8 mouse cellular contexts compared by ENCODE assay signal in the genomic region with DNA sequence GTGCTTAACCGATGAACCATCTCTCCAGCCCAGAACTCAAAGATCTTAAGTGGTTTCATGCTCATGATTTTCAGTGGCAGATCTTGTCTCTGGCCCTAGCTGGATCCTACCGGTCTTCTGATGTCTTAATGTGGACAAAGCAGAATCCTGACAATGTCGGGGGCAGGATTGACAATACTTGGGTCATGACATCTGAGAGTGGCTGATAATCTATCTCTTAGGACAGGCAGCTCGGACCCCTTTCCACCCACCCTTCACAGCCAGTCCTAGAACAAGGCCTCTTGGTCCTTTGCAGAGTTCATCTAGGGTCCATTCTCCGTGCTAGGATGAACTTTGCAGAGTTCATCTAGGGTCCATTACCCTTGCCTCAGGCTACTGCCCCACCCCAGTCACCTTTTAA. TPM values are rescaled to one million over a fixed set of nuclear protein-coding genes. Genes with fewer than 3 reads are reported as not detected.
A peak's percentile ranks its signal among the peaks of the same experiment; 100 is the strongest.
DNase-seq lines count a peak whose midpoint lies in the region; ATAC-seq and TF ChIP-seq lines count a peak whose summit lies in the region.

No protein-coding gene starts in this region.

- no peaks in the 10 kb centered on the region for H3K36me3 ChIP-seq in hindbrain, embryonic 10.5 days
- no peaks in the 10 kb centered on the region for H3K36me3 ChIP-seq in hindbrain, embryonic 11.5 days (ENCODE audit: control insufficient read depth, insufficient read depth, low read length)
- no peaks in the 10 kb centered on the region for H3K36me3 ChIP-seq in embryonic facial prominence, embryonic 15.5 days
- no peaks in the 10 kb centered on the region for H3K36me3 ChIP-seq in limb, embryonic 11.5 days (ENCODE audit: control insufficient read depth, insufficient read depth, low read length)
- H3K36me3 ChIP-seq in midbrain, postnatal 0 days (ENCODE audit: insufficient read depth, low read length) = no peaks in the 10 kb centered on the region

- no peak overlapping the region for H3K4me2 ChIP-seq in hindbrain, embryonic 11.5 days (replicated peaks; ENCODE audit: low read depth, low read length)
- H3K4me2 ChIP-seq in embryonic facial prominence, embryonic 15.5 days (replicated peaks) = peak overlapping the region; percentile 95
- peak overlapping the region; percentile 75; the same call in 1 of the 2 replicates for H3K4me2 ChIP-seq in limb, embryonic 11.5 days (ENCODE audit: low read depth, severe bottlenecking)
- peak overlapping the region; percentile 73 for H3K4me2 ChIP-seq in midbrain, postnatal 0 days (ENCODE audit: low read depth, low read length, poor library complexity, severe bottlenecking)

- WGBS in hindbrain, embryonic 10.5 days = 52% methylated on average over 5 of the region's 5 CpGs
- 43% methylated on average over 5 of the region's 5 CpGs for WGBS in hindbrain, embryonic 11.5 days
- WGBS in embryonic facial prominence, embryonic 15.5 days = 49% methylated on average over 5 of the region's 5 CpGs
- WGBS in limb, embryonic 11.5 days = 65% methylated on average over 5 of the region's 5 CpGs
- 65% methylated on average over 5 of the region's 5 CpGs for WGBS in midbrain, postnatal 0 days

- ATAC-seq in hindbrain, embryonic 11.5 days (ENCODE audit: low FRiP score) = no peak
- no peak for ATAC-seq in embryonic facial prominence, embryonic 15.5 days (ENCODE audit: insufficient number of reproducible peaks, low FRiP score, low TSS enrichment, low read depth)
- no peak for ATAC-seq in limb, embryonic 11.5 days (ENCODE audit: insufficient number of reproducible peaks, low FRiP score, low TSS enrichment, low read depth)
- no peak for ATAC-seq in midbrain, postnatal 0 days (ENCODE audit: low FRiP score)

- H3K27me3 ChIP-seq in hindbrain, embryonic 10.5 days (ENCODE audit: insufficient read depth, poor library complexity, severe bottlenecking) = peaks cover 19% of the 10 kb centered on the region; the same call in 1 of the 2 replicates
- no peaks in the 10 kb centered on the region for H3K27me3 ChIP-seq in hindbrain, embryonic 11.5 days (ENCODE audit: control insufficient read depth, insufficient read depth, low read length)
- H3K27me3 ChIP-seq in embryonic facial prominence, embryonic 15.5 days = no peaks in the 10 kb centered on the region
- H3K27me3 ChIP-seq in limb, embryonic 11.5 days (ENCODE audit: control insufficient read depth, insufficient read depth, low read length) = no peaks in the 10 kb centered on the region
- H3K27me3 ChIP-seq in midbrain, postnatal 0 days (ENCODE audit: insufficient read depth, low read length) = no peaks in the 10 kb centered on the region

- no peak overlapping the region for H3K9ac ChIP-seq in hindbrain, embryonic 11.5 days (ENCODE audit: low read depth, low read length)
- no peak overlapping the region for H3K9ac ChIP-seq in embryonic facial prominence, embryonic 15.5 days
- H3K9ac ChIP-seq in limb, embryonic 11.5 days (ENCODE audit: low read length) = no peak overlapping the region; the same call in 1 of the 2 replicates
- H3K9ac ChIP-seq in midbrain, postnatal 0 days (replicated peaks; ENCODE audit: low read length, poor library complexity, severe bottlenecking) = peak overlapping the region; percentile 90; the same call in 1 of the 2 replicates

- TF ChIP-seq CTCF in midbrain, postnatal 0 days (IDR thresholded peaks at IDR 0.05) = no peak

- no peak overlapping the region for H3K27ac ChIP-seq in hindbrain, embryonic 10.5 days
- H3K27ac ChIP-seq in hindbrain, embryonic 11.5 days (ENCODE audit: low read depth, low read length) = no peak overlapping the region
- H3K27ac ChIP-seq in embryonic facial prominence, embryonic 15.5 days (replicated peaks) = no peak overlapping the region
- H3K27ac ChIP-seq in limb, embryonic 11.5 days (replicated peaks; ENCODE audit: low read depth, low read length) = no peak overlapping the region
- no peak overlapping the region for H3K27ac ChIP-seq in midbrain, postnatal 0 days (ENCODE audit: low read depth, low read length)

- H3K4me3 ChIP-seq in hindbrain, embryonic 10.5 days = peak overlapping the region; percentile 91
- no peak overlapping the region for H3K4me3 ChIP-seq in hindbrain, embryonic 11.5 days (ENCODE audit: low read depth, low read length)
- H3K4me3 ChIP-seq in embryonic facial prominence, embryonic 15.5 days (replicated peaks) = peak overlapping the region; percentile 94
- no peak overlapping the region for H3K4me3 ChIP-seq in limb, embryonic 11.5 days (ENCODE audit: low read depth, low read length)
- H3K4me3 ChIP-seq in midbrain, postnatal 0 days (ENCODE audit: low read depth, low read length) = peak overlapping the region; percentile 90

- H3K9me3 ChIP-seq in hindbrain, embryonic 10.5 days = no peaks in the 10 kb centered on the region
- H3K9me3 ChIP-seq in hindbrain, embryonic 11.5 days (ENCODE audit: control insufficient read depth, low read length) = no peaks in the 10 kb centered on the region
- H3K9me3 ChIP-seq in embryonic facial prominence, embryonic 15.5 days (replicated peaks) = no peaks in the 10 kb centered on the region
- H3K9me3 ChIP-seq in limb, embryonic 11.5 days (ENCODE audit: control insufficient read depth, low read length) = no peaks in the 10 kb centered on the region
- no peaks in the 10 kb centered on the region for H3K9me3 ChIP-seq in midbrain, postnatal 0 days (ENCODE audit: low read length)

- DNase-seq in hindbrain, embryonic 10.5 days (ENCODE audit: low spot score) = no peak
- DNase-seq in hindbrain, embryonic 11.5 days (ENCODE audit: low spot score) = no peak
- DNase-seq in limb, embryonic 11.5 days (ENCODE audit: low spot score) = no peak
- no peak for DNase-seq in midbrain, postnatal 0 days (ENCODE audit: low spot score)
- DNase-seq in ovary, adult 18-20 months (ENCODE audit: low spot score) = no peak
- no peak for DNase-seq in testis, postnatal 10 days (ENCODE audit: low spot score)
- DNase-seq in adrenal gland, postnatal 10 days = no peak

- H3K4me1 ChIP-seq in hindbrain, embryonic 10.5 days (replicated peaks) = peaks cover 43% of the 10 kb centered on the region
- H3K4me1 ChIP-seq in hindbrain, embryonic 11.5 days (replicated peaks; ENCODE audit: control insufficient read depth, insufficient read depth, low read length) = peaks cover 2% of the 10 kb centered on the region; the same call in 1 of the 2 replicates
- peaks cover 45% of the 10 kb centered on the region for H3K4me1 ChIP-seq in embryonic facial prominence, embryonic 15.5 days
- H3K4me1 ChIP-seq in limb, embryonic 11.5 days (ENCODE audit: control insufficient read depth, insufficient read depth, low read length) = peaks cover 15% of the 10 kb centered on the region; the same call in 1 of the 2 replicates
- H3K4me1 ChIP-seq in midbrain, postnatal 0 days (ENCODE audit: insufficient read depth, low read length) = no peaks in the 10 kb centered on the region

RNA-seq across cellular contexts. Expression of gene Smox, which starts 2.1 kb away (rescaled TPM):
- polyA plus RNA-seq in hindbrain, embryonic 10.5 days (2016; fragmentation: Nextera tagmentation; extraction: Ambion mirVana) = 30.0 and 34.1 TPM in 2 replicates
- polyA plus RNA-seq in hindbrain, embryonic 11.5 days (2014; fragmentation: Nextera tagmentation; extraction: Ambion mirVana) = 25.6 and 26.5 TPM in 2 replicates
- 59.9 and 62.6 TPM in 2 replicates for polyA plus RNA-seq in embryonic facial prominence, embryonic 15.5 days (2015; fragmentation: Nextera tagmentation; extraction: Ambion mirVana)
- polyA plus RNA-seq in limb, embryonic 11.5 days (2014; fragmentation: Nextera tagmentation; extraction: Ambion mirVana) = 57.4 and 59.2 TPM in 2 replicates
- 77.6 and 84.2 TPM in 2 replicates for total RNA-seq in midbrain, postnatal 0 days (2014; rRNA removed)
- polyA plus RNA-seq in midbrain, postnatal 0 days (2015; fragmentation: Nextera tagmentation; extraction: Ambion mirVana) = 65.6 and 73.6 TPM in 2 replicates
- 10 to 100 TPM; 20.1 to 21.0 TPM for total RNA-seq in adrenal gland, postnatal 10 days (2021)

Comparison
In these comparisons a context has a peak if more than half of its experiments do, and no peak if none do; other contexts are left out.
1. H3K4me3 ChIP-seq: peak in hindbrain, embryonic 10.5 days (single experiment), embryonic facial prominence, embryonic 15.5 days (single experiment) and midbrain, postnatal 0 days (single experiment); none in hindbrain, embryonic 11.5 days (single experiment) and limb, embryonic 11.5 days (single experiment).